Mouse (Mus musculus): Measurements from ENCODE around the gene Nthl1.

Nthl1 gene

GRCm38 (mm10) chr17:24632167-24632812 lies at the start of gene Nthl1, which contains the start of gene Tsc2:
Gene Nthl1, plus strand, starts transcription at chr17:24632680.
Gene Tsc2, minus strand, starts transcription at chr17:24632630.
- DNase-seq (ENCODE audit: low spot score), result peak; percentile 88

GRCm38 (mm10) chr17:24583599-24584460 lies 48.6 kb upstream of the Nthl1 start:
- no peak for DNase-seq (ENCODE audit: low spot score)

GRCm38 (mm10) chr17:24584520-24584919 lies 48.0 kb upstream of the Nthl1 start:
- DNase-seq (ENCODE audit: low spot score), result peak; percentile 31

GRCm38 (mm10) chr17:24586532-24586931 lies 45.9 kb upstream of the Nthl1 start:
- no peak for DNase-seq (ENCODE audit: low spot score)

- DNase-seq (ENCODE audit: low spot score), result no peak
Measured at GRCm38 (mm10) chr17:24590943-24591342, 41.5 kb upstream of the Nthl1 start.

- DNase-seq (ENCODE audit: low spot score), result no peak
Measured at GRCm38 (mm10) chr17:24591695-24592094, 40.8 kb upstream of the Nthl1 start.

- DNase-seq (ENCODE audit: low spot score), result no peak
Measured at GRCm38 (mm10) chr17:24593248-24593647, 39.2 kb upstream of the Nthl1 start.

GRCm38 (mm10) chr17:24593992-24594890 lies 38.2 kb upstream of the Nthl1 start:
- DNase-seq (ENCODE audit: low spot score), result no peak

- no peak for DNase-seq (ENCODE audit: low spot score)
Measured at GRCm38 (mm10) chr17:24595126-24596072, 37.1 kb upstream of the Nthl1 start.

- no peak for DNase-seq (ENCODE audit: low spot score)
Measured at GRCm38 (mm10) chr17:24596073-24596466, 36.4 kb upstream of the Nthl1 start.

GRCm38 (mm10) chr17:24596471-24597183 lies 35.9 kb upstream of the Nthl1 start:
- no peak for DNase-seq (ENCODE audit: low spot score)

- DNase-seq (ENCODE audit: low spot score), result no peak
Measured at GRCm38 (mm10) chr17:24597989-24598388, 34.5 kb upstream of the Nthl1 start.

GRCm38 (mm10) chr17:24600502-24600901 lies 32.0 kb upstream of the Nthl1 start:
- DNase-seq (ENCODE audit: low spot score), result no peak

- DNase-seq (ENCODE audit: low spot score), result no peak
Measured at GRCm38 (mm10) chr17:24603961-24604360, 28.5 kb upstream of the Nthl1 start.

GRCm38 (mm10) chr17:24604557-24604956 lies 27.9 kb upstream of the Nthl1 start:
- DNase-seq (ENCODE audit: low spot score), result no peak

- no peak for DNase-seq (ENCODE audit: low spot score)
Measured at GRCm38 (mm10) chr17:24608370-24608769, 24.1 kb upstream of the Nthl1 start.

GRCm38 (mm10) chr17:24608874-24609273 lies 23.6 kb upstream of the Nthl1 start:
- no peak for DNase-seq (ENCODE audit: low spot score)

GRCm38 (mm10) chr17:24610711-24611110 lies 21.8 kb upstream of the Nthl1 start:
- DNase-seq (ENCODE audit: low spot score), result no peak

GRCm38 (mm10) chr17:24617561-24618194 lies 14.8 kb upstream of the Nthl1 start:
- DNase-seq (ENCODE audit: low spot score), result no peak

- DNase-seq (ENCODE audit: low spot score), result no peak
Measured at GRCm38 (mm10) chr17:24625472-24625871, 7.0 kb upstream of the Nthl1 start.
